Mouse (Mus musculus) kidney, adult 9 months (tissue): ENCODE measurements around the gene Kif17.

Experiments used
- DNase-seq: peaks from one replicate; pipeline ENCODE4 v3.0.0; 2022

Gene Kif17

DNA sequence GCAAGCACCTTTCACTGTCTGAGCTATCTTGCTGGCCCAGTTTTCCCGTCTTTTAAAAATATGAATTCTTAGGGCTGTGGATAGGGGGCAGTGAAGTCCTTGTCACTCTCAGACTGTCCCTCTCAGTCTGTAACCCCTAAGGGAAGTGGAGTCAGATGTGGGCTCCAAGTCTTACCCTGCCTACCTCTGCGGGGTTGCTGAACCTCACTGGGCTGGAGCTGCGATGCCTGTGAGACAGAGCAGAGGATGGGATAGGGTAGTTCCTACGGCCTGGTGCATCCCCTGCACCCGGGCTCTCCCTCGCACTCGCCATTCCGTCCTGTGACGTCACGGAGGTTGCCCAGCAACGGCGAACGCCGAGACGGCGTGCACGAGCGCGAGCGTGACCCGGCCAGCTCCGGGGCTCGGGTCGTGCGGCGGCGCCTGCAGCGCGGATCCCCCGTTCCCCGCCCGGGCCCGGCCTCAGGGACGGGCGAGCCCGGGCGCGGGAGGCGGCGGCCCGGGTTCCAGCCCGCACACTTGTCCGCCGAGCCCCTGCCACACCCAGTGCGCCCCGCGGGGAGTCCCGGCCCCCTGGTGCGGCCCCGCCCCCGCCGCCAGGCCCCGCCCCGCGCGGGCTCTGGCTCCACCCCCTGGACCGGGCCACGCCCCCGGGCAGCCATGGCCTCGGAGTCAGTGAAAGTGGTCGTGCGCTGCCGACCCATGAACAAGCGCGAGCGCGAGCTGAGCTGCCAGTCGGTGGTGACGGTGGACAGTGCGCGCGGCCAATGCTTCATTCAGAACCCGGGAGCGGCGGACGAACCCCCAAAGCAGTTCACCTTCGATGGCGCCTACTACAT, 11.8 kb downstream of the Kif17 start:
- peak; percentile 80 for DNase-seq

DNA sequence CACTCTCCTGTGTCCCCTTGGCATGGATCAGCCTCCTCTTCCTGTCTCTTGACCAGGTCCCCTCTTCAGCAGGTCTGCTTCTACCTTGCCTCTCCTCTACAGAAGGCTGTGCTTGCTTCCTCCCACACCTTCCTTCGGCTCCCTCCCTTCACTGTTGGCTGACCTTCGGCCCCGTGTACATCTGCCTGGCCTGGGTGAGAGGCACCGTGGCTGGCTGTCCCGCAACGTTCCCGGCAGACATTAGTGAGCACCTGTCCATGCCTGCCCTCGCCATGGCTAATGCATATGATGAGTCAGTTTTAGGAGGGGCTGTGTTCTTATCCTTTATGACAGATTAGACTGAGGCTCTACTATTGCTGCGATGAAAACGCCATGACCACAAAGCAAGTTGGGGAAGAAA, 17.6 kb downstream of the Kif17 start:
- no peak for DNase-seq

DNA sequence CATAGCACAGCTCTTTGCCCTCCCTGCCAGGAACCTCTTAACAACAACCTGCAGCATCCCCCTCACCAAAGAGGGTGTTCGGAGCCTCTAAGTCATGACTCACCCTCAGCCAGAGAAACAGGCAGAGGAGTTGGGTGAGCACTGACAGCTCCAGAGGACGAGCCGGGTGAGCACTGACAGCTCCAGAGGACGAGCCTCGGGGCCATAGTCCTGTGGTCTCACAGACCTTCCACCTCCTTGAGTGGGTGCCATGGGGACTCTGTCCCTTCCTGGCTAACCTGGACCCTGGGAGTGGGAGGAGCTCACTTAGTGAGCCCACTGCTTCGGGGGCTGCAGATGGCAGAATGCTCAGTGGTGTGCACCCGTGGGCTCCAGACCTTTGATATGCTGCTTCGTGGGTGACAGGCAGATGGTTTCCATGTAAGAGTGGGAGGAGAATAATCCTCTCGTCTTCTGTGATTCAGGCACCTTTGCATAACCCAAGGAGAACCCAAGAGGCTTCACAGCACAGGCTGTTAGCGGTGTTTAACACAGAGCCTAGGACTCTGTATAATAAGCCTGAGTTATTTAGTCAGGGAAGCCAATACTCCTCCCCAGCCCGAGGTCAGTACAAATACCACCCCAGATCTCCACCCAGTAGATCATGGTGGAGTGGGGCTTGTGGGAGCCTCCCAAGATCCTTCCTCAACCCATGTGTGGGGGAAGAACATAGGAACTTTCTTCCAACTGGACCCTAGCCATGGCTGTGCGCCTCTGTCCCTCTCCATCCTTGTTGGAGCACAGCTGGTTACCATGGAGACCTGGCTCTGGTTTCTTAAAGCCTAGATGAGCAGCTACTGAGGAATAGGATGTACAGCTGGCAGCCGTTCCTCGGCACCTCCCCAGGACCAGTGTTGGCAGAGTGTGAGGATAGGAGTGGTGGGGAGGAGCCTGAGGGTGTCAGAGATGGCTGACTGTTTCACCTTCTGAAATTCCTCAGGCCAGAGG, 22.1 kb downstream of the Kif17 start:
- no peak for DNase-seq

DNA sequence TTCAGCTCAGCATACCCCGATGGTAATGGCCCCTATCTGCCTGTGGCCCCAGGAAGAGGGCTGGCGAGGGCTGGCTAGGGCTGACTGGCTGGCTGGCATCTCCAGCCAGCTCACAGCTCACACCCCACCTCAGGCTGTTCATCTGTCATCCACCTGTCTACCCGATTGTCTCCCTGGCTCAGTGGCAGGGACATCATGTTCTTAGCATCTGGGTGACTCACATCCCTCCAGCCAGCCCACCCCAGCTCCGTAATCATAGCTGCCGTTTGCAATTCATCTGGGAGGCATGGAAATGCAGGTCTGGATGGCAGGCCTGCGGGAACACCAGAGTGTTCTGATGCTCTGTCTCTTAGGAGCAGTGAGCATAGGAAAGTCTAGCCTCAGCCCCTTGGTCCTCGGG, 28.1 kb downstream of the Kif17 start:
- no peak for DNase-seq

DNA sequence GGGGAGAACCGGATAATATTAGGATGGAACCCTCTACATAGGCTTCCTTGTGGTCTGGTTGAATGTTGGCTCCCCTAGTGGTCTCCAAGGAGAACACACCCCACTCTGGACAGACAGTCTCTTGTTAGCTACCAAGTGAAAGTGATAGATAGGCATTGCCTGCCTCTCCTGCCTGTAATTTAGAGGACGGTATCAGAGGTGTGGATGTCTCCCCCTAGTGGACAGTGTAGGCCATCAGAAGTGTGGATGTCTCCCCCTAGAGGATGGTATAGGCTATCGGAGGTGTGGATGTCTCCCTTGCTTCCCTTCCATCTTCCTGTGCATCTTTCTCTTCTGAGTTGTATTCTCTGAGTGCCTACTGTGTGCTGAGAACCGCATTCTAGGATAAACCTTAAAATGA, 32.6 kb downstream of the Kif17 start:
- peak; percentile 83 for DNase-seq

DNA sequence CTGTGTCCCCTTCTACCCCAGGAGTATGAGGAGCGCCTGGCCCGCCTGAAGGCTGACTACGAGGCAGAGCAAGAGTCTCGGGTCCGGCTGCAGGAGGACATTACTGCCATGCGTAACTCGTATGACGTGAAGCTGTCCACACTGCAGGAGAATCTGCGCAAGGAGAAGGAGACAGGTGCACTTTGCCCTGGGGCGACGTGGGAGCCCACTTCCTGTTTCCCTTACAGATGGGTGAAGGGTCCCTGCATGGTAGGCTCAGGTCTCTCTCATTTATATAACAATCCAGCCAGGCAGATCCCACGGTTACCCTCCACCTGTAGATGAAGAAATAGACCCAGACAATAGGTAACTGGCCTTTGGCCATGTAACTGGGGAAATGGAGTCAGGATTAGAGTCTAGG, 36.2 kb downstream of the Kif17 start:
- DNase-seq: no peak

DNA sequence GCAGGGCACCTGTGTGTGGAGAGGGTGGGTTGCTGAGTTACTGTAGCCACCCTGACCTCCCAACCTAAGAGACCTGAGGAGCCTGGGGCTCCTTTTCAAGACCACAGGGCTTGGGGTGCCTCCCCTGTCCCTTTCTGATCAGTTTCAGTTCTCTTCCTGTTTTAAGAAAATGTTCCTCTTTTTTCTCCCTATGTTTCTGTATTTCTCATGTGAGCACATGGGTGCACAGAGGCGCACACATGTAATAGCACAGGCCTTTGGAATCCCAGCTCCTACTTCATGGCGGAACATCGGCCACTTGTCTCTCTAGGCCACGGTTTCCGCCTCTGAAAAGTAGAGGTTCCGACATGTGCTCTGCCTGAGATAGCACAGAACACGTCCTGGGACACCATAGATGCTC, 38.5 kb downstream of the Kif17 start:
- no peak for DNase-seq

DNA sequence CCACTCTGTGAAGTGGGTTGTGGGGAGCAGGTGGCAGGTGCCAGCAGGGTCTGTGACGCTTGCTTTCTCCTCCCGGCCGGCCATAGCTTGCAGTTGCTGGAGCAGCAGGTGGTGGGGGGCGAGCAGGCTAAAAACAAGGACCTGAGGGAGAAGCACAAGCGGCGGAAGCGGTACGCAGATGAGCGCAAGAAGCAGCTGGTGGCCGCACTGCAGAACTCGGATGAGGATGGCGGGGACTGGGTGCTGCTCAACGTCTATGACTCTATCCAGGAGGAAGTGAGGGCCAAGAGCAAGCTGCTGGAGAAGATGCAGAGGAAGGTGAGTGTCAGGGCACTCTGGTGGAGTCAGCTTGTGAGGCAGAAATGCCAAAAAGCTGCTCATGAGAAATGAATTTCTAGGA, 41.8 kb downstream of the Kif17 start:
- no peak for DNase-seq

DNA sequence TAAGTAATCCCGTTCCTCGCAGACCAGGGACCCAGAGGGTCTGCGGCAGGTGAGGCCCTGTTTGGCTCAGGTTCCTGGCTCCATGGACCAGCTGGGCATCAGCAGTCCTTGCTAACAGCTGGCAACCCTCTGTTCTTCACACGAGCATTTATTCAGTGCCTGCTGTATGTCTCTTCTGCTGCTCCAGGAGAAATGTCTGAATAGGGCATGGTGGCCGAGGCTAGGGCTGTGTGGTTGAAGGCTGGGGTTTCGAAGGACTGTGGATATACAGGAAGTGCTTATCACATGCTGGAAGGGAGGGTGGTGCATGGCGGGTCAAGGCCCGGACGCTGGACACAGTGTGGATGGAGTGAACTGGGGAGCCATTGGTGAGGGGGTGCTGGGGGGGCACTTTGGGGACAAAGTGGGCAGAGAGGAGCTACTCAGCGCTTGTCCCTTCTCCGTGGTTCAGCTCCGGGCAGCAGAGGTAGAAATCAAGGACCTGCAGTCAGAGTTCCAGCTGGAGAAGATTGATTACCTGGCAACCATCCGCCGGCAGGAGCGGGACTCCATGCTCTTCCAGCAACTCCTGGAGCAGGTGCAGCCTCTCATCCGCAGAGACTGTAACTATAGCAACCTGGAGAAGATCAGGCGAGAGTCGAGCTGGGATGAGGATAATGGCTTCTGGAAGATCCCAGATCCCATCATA, 43.2 kb downstream of the Kif17 start:
- DNase-seq: no peak

DNA sequence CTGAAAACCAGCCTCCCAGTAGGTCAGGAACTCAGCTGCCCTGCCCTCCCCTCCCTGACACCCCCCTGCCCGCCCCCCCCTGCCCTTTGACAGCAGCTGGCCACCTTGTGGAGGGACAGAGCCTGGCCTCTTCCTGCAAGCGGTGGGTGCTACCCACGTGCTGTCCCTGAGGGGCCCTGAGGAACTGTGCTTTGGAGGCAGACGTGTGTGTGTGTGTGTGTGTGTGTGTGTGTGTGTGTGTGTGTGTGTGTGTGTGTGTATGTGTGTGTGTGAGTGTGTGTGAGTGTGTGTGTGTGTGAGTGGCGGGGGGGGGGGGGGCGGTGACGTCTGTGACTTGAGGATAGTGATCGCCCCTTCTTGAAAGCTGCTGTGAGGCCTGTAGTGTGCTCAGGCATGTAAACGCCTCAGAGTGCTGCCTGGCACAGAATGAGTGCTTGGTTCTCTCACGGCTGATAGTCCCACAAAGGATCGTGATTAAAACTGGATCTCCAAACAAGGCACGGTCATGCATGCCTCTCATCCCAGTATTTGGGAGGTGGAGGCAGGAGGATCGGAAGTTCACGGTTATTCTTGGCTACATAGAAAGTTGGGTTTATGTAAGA, 43.8 kb downstream of the Kif17 start:
- DNase-seq: no peak

DNA sequence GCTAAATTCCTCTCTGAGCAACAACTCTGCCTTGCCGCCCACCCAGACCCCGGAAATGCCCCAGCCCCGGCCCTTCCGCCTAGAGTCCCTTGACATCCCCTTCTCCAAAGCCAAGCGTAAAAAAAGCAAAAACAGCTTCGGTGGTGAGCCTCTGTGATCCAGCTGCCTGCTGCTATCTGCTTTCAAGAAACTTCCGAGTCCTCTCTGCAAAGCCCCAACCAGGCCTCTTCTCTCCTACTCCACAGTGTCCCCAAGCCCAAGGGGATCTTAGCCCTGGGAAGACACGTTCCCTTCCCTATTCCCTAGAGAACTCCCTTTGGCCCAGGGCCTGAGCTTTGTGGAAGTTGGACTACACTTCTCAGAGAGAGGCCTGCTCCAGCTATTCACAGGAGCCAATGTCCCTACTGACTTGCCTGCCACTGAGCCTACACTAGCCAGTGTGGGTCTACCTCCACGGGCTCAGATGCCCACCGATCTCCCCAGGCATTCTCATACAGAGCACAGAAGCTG, 51.1 kb downstream of the Kif17 start:
- no peak for DNase-seq

DNA sequence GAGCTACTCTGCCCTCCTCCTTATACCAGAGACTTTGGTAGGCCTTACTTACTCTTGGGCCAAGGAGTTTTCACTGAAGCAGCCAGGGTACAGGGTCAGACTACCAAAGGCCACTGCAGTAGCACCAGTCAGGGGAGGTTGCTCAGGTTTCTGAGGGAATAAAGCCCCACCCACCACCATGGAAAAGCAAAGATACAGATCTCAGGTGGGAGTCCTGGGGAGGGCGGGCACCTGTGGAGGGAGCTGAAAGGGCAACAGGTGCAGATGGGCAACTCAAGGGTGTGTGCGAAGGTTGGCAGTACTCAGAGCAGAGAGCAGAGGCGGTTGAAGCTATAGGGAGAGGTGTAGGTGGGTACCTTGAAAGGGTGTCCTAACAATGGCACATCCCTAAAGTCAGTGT, 52.8 kb downstream of the Kif17 start:
- no peak for DNase-seq

DNA sequence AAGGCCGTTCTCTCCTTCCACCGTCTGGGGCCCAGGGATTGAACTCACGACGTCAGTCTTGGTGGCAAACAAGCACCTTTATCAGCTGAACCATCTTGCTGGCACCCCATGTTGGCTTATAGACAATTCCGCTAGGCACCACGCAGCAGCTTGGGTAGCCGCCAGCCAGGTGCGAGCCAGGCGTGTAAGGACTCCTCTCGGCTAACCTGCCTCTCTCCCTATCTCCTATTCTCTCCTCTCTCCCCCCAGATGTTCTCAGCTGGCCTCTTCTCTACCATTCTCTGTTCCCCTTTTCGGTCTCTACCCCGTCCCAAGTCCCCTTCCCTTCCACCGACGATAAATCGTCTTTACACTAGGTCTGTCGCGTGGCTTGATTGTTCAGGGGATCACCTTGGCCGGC, 53.5 kb downstream of the Kif17 start:
- no peak for DNase-seq

DNA sequence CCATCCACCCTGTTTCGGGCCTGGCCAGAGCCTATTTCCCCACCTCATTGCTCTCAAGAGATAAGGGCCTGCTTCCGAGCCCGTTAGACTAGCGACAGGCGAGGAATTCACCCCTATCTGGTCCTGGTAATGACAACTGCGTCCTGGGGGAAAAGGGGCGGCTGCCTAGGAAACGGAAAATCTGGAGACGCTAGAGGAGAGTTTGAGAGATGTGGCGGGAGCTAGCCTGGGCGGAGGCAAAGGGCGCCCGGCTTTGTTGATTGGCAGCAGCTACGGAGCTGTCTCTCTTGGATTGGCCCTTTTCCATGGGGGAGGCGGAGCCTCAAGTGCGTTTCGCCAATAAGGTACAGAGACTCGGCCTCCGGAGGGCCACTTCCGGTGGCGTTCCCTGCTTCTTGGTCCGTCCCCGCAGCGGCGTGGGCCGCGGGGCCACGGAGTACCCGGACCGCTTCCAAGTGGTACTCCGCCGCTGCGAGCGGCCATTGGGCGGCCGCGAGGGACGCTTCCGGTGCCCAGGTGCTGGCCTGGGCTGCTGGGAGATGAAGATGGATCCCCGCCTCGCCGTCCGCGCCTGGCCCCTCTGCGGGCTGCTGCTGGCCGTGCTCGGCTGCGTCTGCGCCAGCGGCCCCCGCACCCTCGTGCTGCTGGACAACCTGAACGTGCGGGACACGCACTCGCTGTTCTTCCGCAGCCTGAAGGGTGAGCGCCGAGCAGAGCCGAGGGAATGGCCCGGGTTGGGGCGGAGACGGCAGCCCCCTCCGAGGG, 54.3 kb downstream of the Kif17 start, which contains the start of gene Ddost:
Ddost (plus strand) TSS at position 391 of the 765 bp plus-strand sequence.
- DNase-seq: peak; percentile 99

DNA sequence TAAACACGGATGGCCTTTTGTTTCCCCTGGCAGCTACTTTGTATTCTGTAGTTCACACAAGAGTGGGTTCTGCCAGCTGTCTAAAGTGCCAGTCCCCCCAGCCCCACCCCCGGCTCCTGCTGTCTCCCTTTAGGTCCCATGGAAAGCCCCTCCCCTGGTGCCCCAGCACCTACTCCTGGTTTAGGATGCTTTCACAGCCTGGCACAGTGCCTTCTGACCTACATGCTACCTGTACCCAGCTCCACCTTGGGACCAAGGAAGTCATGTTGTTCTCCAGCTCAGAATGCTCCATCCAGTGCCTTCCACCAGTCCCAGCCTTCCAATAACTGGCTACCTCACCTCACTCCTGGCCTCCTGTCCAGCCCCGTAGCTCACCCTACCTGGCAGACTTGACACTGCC, 56.8 kb downstream of the Kif17 start:
- no peak for DNase-seq

DNA sequence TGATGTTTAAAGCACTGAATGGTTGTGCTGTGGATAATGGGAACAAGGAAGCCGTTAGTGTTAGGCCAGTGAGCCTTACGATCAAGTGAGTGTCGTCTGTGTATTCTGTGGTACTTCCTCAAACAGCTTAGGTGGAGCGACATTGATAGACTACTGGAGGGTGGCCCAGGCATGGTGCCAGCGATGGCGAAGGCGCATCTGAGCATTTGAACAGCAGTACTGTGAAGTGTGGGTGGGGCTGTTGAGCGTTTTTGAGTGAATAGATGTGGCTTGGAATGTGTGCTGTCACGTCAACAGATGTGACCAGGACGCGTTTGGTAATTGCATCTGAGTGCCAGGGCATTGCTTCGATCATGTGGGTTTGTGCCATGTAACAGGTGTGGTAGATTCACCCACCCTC, 57.5 kb downstream of the Kif17 start:
- DNase-seq: no peak

DNA sequence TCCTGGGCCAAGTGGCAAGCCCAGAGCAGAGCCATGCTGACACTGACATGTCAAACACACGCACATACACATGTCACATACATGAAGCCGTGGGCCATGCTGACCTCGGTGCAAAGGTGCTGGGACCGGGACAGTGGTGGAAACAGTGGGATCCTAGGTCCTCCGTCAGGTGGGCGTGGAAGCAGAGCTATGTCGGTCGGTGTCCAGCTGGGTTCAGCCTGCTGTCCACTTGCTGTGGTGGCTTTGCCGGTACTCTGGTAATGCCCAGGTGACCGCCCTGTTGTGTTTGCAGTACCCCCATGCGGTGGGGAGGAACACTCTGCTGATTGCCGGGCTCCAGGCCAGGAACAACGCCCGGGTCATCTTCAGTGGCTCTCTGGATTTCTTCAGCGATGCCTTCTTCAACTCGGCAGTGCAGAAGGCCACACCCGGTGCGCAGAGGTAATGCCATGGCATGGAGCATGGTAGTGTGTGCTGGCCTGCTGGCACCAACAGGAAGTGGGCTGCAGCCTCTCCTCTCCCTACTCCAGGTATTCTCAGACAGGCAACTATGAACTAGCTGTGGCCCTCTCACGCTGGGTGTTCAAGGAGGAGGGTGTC, 60.2 kb downstream of the Kif17 start:
- DNase-seq: peak; percentile 3

DNA sequence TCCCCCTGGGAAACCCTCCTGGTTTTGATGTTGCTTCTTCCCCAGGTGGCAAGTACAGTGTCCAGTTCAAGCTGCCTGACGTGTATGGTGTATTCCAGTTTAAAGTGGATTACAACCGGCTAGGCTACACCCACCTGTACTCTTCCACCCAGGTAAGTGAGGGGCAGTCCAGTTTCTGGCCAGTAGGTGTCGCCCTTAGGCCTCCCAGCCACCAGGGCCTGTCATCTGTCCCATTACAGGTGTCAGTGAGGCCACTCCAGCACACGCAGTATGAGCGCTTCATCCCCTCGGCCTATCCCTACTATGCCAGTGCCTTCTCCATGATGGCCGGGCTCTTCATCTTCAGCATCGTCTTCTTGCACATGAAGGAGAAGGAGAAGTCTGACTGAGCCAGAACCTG, 61.4 kb downstream of the Kif17 start:
- DNase-seq: peak; percentile 82

DNA sequence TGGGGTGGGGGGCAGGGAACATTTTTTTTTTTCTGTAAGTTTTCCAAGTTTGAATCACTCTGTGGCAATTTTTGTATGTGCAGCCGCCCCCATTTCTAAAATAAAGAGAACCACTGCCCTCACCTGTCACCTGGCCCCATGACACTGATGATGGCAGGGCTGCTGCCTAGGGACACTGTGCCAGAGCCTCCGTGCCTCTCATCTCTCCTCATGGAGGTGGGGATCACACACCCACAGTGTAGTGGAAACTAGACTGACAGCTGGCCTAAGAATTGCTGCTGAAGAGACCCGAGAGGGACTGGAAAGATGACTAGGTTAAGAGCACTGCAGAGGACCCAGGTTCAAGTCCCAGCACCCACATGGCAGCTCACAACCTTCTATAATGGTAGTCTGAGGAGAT, 61.9 kb downstream of the Kif17 start:
- no peak for DNase-seq

DNA sequence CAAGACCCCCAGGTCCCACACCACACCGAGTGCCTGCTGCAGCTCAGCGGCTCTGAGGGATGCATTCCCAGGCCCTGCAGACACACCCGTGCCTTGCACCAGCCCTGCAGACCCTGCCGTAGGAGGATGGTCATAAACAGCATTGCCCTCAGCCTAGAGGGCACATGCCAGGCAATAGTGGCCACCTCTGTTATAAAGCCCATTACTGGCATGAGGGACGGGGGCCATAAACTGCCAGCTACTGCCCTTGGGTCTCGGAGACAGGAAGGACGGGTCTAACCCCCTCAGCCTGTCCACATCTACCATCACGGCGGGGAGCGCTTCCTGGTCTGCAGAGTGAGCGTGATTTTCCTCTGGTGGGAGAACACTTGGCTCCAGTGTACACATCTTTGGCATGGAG, 62.8 kb downstream of the Kif17 start:
- DNase-seq: no peak

DNA sequence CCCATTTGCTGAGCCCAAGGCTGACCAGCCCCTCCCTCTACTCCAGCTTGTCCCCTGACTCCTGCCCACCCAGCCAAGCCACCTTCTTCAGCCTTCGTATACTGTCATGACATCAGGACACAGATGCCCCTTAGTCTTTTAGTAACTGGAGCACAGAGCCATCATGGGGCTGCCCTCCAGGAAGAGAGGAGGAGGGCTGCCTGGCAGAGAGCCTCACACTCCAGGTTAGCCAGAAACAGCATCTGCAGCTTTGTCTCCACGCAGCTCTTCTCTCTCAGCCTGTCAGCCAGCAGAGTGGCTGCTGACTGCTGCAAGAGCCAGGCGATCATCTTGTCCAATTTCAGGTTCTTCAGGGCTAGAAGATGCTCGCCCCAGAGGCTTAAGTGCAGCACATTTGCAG, 63.6 kb downstream of the Kif17 start:
- DNase-seq: no peak
